Mouse (Mus musculus) hindbrain, embryonic 16.5 days (tissue): Measurements from ENCODE around the gene Prkar1b. TPM values are rescaled to one million over a fixed set of nuclear protein-coding genes. Genes with fewer than 3 reads are reported as not detected.

Experiments used
- ATAC-seq: fragments of 200-750 bp; cut with Nextera tagmentation; 2 replicates; pipeline ENCODE4 v1.8.0; 2017; ENCODE audit warnings: moderate TSS enrichment, moderate library complexity
- H3K27ac ChIP-seq: fragments of 300-500 bp; sonication (generic); 2 replicates; pipeline ENCODE4 v1.5.1; 2014; ENCODE audit warnings: low read depth, mild to moderate bottlenecking, control low read depth, low read length, moderate library complexity
- H3K27me3 ChIP-seq: fragments of 300-500 bp; sonication (generic); replicated peaks from 2 replicates; pipeline ENCODE4 v1.6.1; 2014; ENCODE audit warnings: low read length; ENCODE audit not compliant: control insufficient read depth, insufficient read depth
- H3K36me3 ChIP-seq: fragments of 300-500 bp; sonication (generic); 2 replicates; pipeline ENCODE4 v1.6.1; 2014; ENCODE audit warnings: mild to moderate bottlenecking, low read length, moderate library complexity, mixed read lengths; ENCODE audit not compliant: control insufficient read depth, insufficient read depth
- H3K4me1 ChIP-seq: fragments of 300-500 bp; sonication (generic); 2 replicates; pipeline ENCODE4 v1.6.1; 2014; ENCODE audit warnings: low read depth, low read length; ENCODE audit not compliant: control insufficient read depth, insufficient read depth
- H3K4me2 ChIP-seq: fragments of 300-500 bp; sonication (generic); 2 replicates; pipeline ENCODE4 v1.6.1; 2014; ENCODE audit warnings: mild to moderate bottlenecking, low read length, control low read depth, moderate library complexity
- H3K4me3 ChIP-seq: fragments of 300-500 bp; sonication (generic); 2 replicates; pipeline ENCODE4 v1.5.1; 2014; ENCODE audit warnings: mild to moderate bottlenecking, low read length, control low read depth, moderate library complexity
- H3K9ac ChIP-seq: fragments of 300-500 bp; sonication (generic); 2 replicates; pipeline ENCODE4 v1.6.1; 2014; ENCODE audit warnings: low read depth, mild to moderate bottlenecking, control low read depth, low read length, moderate library complexity
- H3K9me3 ChIP-seq: fragments of 300-500 bp; sonication (generic); 2 replicates; pipeline ENCODE4 v1.6.1; 2014; ENCODE audit warnings: mild to moderate bottlenecking, low read length, moderate library complexity; ENCODE audit not compliant: control insufficient read depth
- WGBS: fragments of 180-500 bp; shearing (Covaris S2); extraction: QIAGEN DNeasy Blood & Tissue Kit; methylation state at CpG from one replicate; pipeline ENCODE4 v1.1.7; 2014; 5-methylcytosine and 5-hydroxymethylcytosine counted together
- polyA plus RNA-seq: library from polyadenylated mRNA; unstranded; fragments of >200 nt; fragmentation: Nextera tagmentation; extraction: Ambion mirVana; gene quantifications from 2 replicates; pipeline ENCODE4 v1.2.1, GENCODE M21; 2015

The Prkar1b gene
- polyA plus RNA-seq, 1 experiment from 2014 or later: 332 TPM

GRCm38 (mm10) chr5:138990659-138991380 is 159.0 kb downstream of the Prkar1b start:
- H3K36me3 ChIP-seq: 0 out of 2 replicates have a peak, but pooled peaks cover under 1% of the 10 kb centered on the region
- H3K27me3 ChIP-seq: peaks cover 14% of the 10 kb centered on the region
- H3K4me3 ChIP-seq: no peak overlapping the region
- H3K27ac ChIP-seq: no peak overlapping the region
- no peak for ATAC-seq
- H3K4me1 ChIP-seq: peaks cover 35% of the 10 kb centered on the region
- WGBS: 59% methylated on average over 7 of the region's 7 CpGs
- no peaks in the 10 kb centered on the region for H3K9me3 ChIP-seq
- no peak overlapping the region for H3K9ac ChIP-seq
- H3K4me2 ChIP-seq: no peak overlapping the region

DNA sequence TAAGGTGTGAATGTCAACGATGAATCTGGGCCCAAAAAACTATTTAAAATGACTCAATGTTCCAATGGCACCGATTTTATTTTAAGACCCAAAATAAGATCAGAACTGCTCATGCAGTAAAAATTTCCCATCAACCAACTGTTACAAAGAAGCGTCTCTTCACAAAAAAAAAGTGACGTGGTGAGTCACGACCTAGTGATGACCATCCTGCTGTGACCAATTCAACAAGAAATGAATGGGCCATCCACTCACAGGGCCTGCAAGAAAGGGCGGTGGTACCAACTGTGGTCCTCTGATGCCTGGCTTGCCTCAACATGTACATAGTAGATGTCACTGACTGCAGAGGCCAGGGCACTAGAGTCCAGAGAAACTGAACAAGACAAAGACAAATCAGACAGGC is 160.2 kb downstream of the Prkar1b start:
- 60% methylated on average over 6 of the region's 6 CpGs for WGBS
- no peak for ATAC-seq

DNA sequence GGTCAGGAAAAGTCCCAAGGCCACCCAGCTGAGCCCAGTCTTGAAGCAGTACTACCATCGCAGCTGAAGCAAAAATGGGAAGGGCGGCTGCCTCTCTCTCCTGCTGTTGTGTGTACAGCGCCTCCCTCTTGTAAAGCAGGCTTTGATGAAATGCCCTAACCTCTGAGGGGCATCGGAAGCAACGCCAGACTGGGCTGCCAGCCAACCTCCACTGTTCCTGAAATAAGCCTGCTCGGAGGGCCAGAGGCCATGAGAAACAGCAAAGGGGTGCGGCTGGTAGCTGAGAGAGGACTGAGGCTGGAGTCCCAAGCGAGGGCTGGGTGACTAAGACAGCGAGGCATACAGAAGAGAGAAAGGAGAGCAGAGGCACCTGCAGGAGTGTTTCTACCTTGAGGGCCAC is 161.0 kb downstream of the Prkar1b start:
- ATAC-seq: no peak
- 31% methylated on average over 9 of the region's 9 CpGs for WGBS
- no peak overlapping the region for H3K4me2 ChIP-seq
- H3K4me3 ChIP-seq: no peak overlapping the region
- 0 out of 2 replicates have a peak, but pooled peaks cover 7% of the 10 kb centered on the region for H3K36me3 ChIP-seq
- peaks cover 14% of the 10 kb centered on the region for H3K27me3 ChIP-seq
- H3K9ac ChIP-seq: no peak overlapping the region
- no peak overlapping the region for H3K27ac ChIP-seq
- H3K4me1 ChIP-seq: peaks cover 26% of the 10 kb centered on the region
- H3K9me3 ChIP-seq: no peaks in the 10 kb centered on the region

More for the DNA sequence above, 160.2 kb downstream of the Prkar1b start:
- H3K27me3 ChIP-seq: peaks cover 14% of the 10 kb centered on the region
- 0 out of 2 replicates have a peak, but pooled peaks cover 4% of the 10 kb centered on the region for H3K36me3 ChIP-seq
- peaks cover 32% of the 10 kb centered on the region for H3K4me1 ChIP-seq
- H3K4me3 ChIP-seq: no peak overlapping the region
- no peaks in the 10 kb centered on the region for H3K9me3 ChIP-seq
- H3K9ac ChIP-seq: no peak overlapping the region
- H3K4me2 ChIP-seq: no peak overlapping the region
- no peak overlapping the region for H3K27ac ChIP-seq

DNA sequence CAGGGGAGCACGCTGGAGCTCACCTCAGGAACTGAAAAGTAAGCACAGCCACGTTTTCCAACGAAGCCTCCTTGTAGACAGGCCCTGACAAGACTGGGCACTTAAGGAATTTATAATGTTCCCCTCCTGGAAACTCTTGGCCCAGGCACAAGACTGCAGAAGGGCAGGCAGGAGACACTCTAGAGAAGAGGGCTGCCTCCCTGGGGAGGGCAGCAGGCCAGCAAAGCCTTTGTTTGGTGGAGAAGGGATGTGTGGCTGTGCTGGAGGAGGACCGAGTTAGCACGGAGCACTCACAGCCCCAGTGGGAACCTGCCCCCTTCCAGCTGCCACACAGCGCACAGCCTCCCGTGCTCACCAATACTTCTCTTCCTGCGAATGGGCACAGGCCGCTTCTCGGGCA is 161.8 kb downstream of the Prkar1b start:
- Histone ChIP-seq H3K4me2 (no peak overlapping the region), H3K9ac (no peak overlapping the region), H3K4me1 (peaks cover 19% of the 10 kb centered on the region), H3K27me3 (peaks cover 14% of the 10 kb centered on the region), H3K27ac (no peak overlapping the region), H3K9me3 (no peaks in the 10 kb centered on the region), H3K4me3 (no peak overlapping the region), H3K36me3 (0 out of 2 replicates have a peak, but pooled peaks cover 7% of the 10 kb centered on the region)
- WGBS: 62% methylated on average over 10 of the region's 10 CpGs
- ATAC-seq: no peak

DNA sequence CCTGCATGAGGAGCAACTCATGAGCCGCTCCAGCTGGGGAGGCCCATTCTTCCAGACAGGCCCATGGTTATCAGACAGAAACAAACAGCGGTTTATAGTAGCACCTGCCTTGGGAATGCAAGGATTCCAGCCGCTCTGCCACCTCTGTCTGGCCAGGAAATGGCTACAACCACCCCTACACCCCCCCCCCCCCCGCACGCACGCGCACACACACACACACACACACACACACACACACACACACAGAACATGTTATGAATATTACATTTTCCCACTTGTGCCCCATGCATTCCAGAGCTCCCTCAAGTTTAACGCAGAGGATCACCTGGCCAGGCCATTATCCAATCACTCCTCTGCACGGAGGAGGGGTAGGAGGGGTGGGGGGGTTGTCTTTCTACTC is 167.9 kb downstream of the Prkar1b start:
- H3K4me3 ChIP-seq: no peak overlapping the region
- no peak overlapping the region for H3K27ac ChIP-seq
- peaks cover 11% of the 10 kb centered on the region; the same call in 1 of the 2 replicates for H3K36me3 ChIP-seq
- ATAC-seq: no peak
- H3K9me3 ChIP-seq: no peaks in the 10 kb centered on the region
- H3K4me1 ChIP-seq: no peaks in the 10 kb centered on the region
- no peaks in the 10 kb centered on the region for H3K27me3 ChIP-seq
- WGBS: 88% methylated on average over 7 of the region's 9 CpGs
- H3K9ac ChIP-seq: no peak overlapping the region
- no peak overlapping the region for H3K4me2 ChIP-seq

DNA sequence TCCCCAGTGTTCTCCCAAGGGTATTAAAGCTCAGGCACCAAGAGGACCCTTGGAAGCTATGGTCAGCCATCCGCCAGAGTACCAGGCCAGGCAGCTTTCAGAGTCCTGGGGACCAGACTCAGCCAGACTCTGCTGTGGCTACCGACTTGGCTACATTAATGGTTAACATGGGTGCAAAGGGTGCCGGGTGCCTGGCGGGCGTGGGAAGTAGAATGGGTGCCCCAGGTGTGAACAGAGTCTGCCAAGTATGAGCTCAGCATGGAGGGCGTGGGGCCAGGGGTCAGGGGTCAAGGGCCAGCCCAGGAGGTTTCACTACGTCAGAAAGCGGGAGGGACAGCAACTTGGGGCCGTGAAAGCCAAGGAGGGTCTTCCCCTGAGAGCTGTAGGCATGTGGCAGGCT is 169.2 kb downstream of the Prkar1b start:
- no peak overlapping the region for H3K4me2 ChIP-seq
- no peak overlapping the region for H3K27ac ChIP-seq
- no peak overlapping the region for H3K4me3 ChIP-seq
- no peaks in the 10 kb centered on the region for H3K9me3 ChIP-seq
- no peak overlapping the region for H3K9ac ChIP-seq
- ATAC-seq: no peak
- no peaks in the 10 kb centered on the region for H3K4me1 ChIP-seq
- 91% methylated on average over 9 of the region's 9 CpGs for WGBS
- H3K27me3 ChIP-seq: no peaks in the 10 kb centered on the region
- peaks cover 10% of the 10 kb centered on the region; the same call in 1 of the 2 replicates for H3K36me3 ChIP-seq

DNA sequence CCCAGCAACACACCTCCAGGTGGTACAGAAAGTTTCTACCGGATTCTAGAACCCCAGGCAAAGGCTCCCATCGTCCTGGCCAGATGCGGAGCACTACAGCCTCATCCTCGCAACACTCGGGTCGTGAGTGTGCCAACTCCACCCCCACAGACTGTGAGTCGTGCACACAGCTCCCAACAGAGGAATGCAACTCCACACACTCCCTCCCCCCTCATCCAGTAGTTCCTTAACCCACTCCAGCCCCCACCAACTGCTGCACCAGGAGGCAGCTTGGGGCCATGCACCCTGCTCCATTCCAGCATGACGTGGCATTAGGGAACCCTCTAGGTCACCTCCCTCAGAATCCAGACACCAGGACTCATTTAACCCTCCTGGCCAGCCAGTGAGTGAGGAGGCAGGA is 170.0 kb downstream of the Prkar1b start:
- peaks cover 7% of the 10 kb centered on the region; the same call in 1 of the 2 replicates for H3K36me3 ChIP-seq
- H3K9me3 ChIP-seq: no peaks in the 10 kb centered on the region
- H3K4me1 ChIP-seq: no peaks in the 10 kb centered on the region
- H3K27me3 ChIP-seq: no peaks in the 10 kb centered on the region
- H3K4me3 ChIP-seq: no peak overlapping the region
- 87% methylated on average over 8 of the region's 8 CpGs for WGBS
- no peak overlapping the region for H3K27ac ChIP-seq
- H3K4me2 ChIP-seq: no peak overlapping the region
- ATAC-seq: no peak
- no peak overlapping the region for H3K9ac ChIP-seq

- Histone ChIP-seq H3K4me3 (no peak overlapping the region), H3K9me3 (no peaks in the 10 kb centered on the region), H3K27ac (no peak overlapping the region), H3K4me2 (no peak overlapping the region), H3K36me3 (peaks cover 4% of the 10 kb centered on the region; the same call in 1 of the 2 replicates), H3K4me1 (no peaks in the 10 kb centered on the region), H3K9ac (no peak overlapping the region), H3K27me3 (no peaks in the 10 kb centered on the region)
- no peak for ATAC-seq
- 57% methylated on average over 3 of the region's 3 CpGs for WGBS
These were observed 172.0 kb downstream of the Prkar1b start for GRCm38 (mm10) chr5:138977759-138978158.

DNA sequence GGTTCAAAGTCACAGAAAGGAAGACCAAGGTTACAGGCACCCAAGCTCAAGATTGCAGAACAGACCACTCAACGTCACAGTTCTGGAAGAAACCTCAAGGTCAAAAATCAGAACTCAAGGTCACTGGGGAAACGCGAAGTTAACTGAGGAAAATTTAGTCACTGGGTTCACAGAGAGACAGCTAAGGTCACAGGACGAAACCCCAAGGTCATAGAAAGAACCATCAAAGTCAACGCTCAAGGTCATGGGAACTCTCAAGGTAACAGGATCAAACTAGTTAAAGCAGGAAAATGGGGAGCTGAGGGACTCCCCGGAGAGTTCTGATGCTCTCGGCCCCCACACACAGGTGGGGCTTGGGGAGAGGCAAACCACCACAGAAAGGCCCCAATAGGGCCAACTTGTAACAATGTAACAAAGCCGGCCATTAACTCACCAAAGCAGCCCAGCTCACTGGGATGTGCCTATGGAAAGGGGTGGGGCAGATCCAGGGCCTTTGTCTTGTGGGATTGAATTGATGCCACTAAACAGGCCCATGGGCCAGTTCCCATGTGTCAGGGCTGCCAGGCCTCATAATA is 174.8 kb downstream of the Prkar1b start:
- Histone ChIP-seq H3K4me2 (no peak overlapping the region), H3K27ac (no peak overlapping the region), H3K4me3 (no peak overlapping the region), H3K9ac (no peak overlapping the region), H3K36me3 (no peaks in the 10 kb centered on the region; the same call in 1 of the 2 replicates), H3K4me1 (no peaks in the 10 kb centered on the region), H3K9me3 (no peaks in the 10 kb centered on the region), H3K27me3 (no peaks in the 10 kb centered on the region; the same call in 1 of the 2 replicates)
- 92% methylated on average over 8 of the region's 8 CpGs for WGBS
- ATAC-seq: no peak
